Mouse (Mus musculus) kidney, postnatal 14 days (tissue): ENCODE measurements at regions not wholly inside any gene's neighbourhood (a gene's known extent, or its start where the extent isn't known, plus 50 kb on each side); places are given as distances from the start of the nearest gene placed in this dataset.
"Not testable (repeated sequence)": the region's sequence is repeated elsewhere in the genome, so short reads cannot be mapped to it uniquely, and the experiment has no call there.

ENCODE experiments used
- DNase-seq: peaks from one replicate; pipeline ENCODE4 v3.0.0; 2022; ENCODE audit warnings: mixed read lengths

- DNase-seq: no peak
Measured at GRCm38 (mm10) chr12:77860769-77861557, 333.1 kb upstream of the Gm6657 start.

- no peak for DNase-seq
Measured at GRCm38 (mm10) chr12:77867947-77868495, 326.0 kb upstream of the Gm6657 start.

- DNase-seq: no peak
Measured at GRCm38 (mm10) chr12:77869296-77869695, 324.7 kb upstream of the Gm6657 start.

- no peak for DNase-seq
Measured at GRCm38 (mm10) chr12:77887335-77887734, 306.7 kb upstream of the Gm6657 start.

- no peak for DNase-seq
Measured at GRCm38 (mm10) chr12:77891452-77891851, 302.6 kb upstream of the Gm6657 start.

- DNase-seq: no peak
Measured at GRCm38 (mm10) chr12:77894238-77894637, 299.8 kb upstream of the Gm6657 start.

GRCm38 (mm10) chr12:77895508-77895907, 298.5 kb upstream of the Gm6657 start:
- DNase-seq: no peak

GRCm38 (mm10) chr12:77898974-77899373, 295.1 kb upstream of the Gm6657 start:
- not testable (repeated sequence) for DNase-seq

GRCm38 (mm10) chr12:77901254-77901653, 292.8 kb upstream of the Gm6657 start:
- no peak for DNase-seq

- DNase-seq: no peak
Measured at GRCm38 (mm10) chr12:77912863-77913554, 281.0 kb upstream of the Gm6657 start.

- DNase-seq: no peak
Measured at GRCm38 (mm10) chr12:77928729-77929128, 265.3 kb upstream of the Gm6657 start.

GRCm38 (mm10) chr12:77929571-77929970, 264.5 kb upstream of the Gm6657 start:
- no peak for DNase-seq

- DNase-seq: no peak
Measured at GRCm38 (mm10) chr12:77943960-77944359, 250.1 kb upstream of the Gm6657 start.

- DNase-seq: peak; percentile 27
Measured at GRCm38 (mm10) chr12:77949474-77950017, 244.5 kb upstream of the Gm6657 start.

GRCm38 (mm10) chr12:77952492-77952891, 241.6 kb upstream of the Gm6657 start:
- no peak for DNase-seq

GRCm38 (mm10) chr12:77962631-77963030, 231.4 kb upstream of the Gm6657 start:
- DNase-seq: no peak

- DNase-seq: no peak
Measured at GRCm38 (mm10) chr12:77968543-77968942, 225.5 kb upstream of the Gm6657 start.

- DNase-seq: no peak
Measured at GRCm38 (mm10) chr12:77970026-77970425, 224.0 kb upstream of the Gm6657 start.

GRCm38 (mm10) chr12:77972165-77972564, 221.9 kb upstream of the Gm6657 start:
- DNase-seq: no peak

- DNase-seq: no peak
Measured at GRCm38 (mm10) chr12:77976952-77977351, 217.1 kb upstream of the Gm6657 start.

- no peak for DNase-seq
Measured at GRCm38 (mm10) chr12:77986738-77987137, 207.3 kb upstream of the Gm6657 start.

GRCm38 (mm10) chr12:77989766-77990165, 204.3 kb upstream of the Gm6657 start:
- no peak for DNase-seq

GRCm38 (mm10) chr12:77991627-77992026, 202.4 kb upstream of the Gm6657 start:
- no peak for DNase-seq

GRCm38 (mm10) chr12:77994176-77994575, 199.9 kb upstream of the Gm6657 start:
- no peak for DNase-seq
